Mouse (Mus musculus) heart, embryonic 11.5 days (tissue): ENCODE measurements at regions not wholly inside any gene's neighbourhood (a gene's known extent, or its start where the extent isn't known, plus 50 kb on each side); places are given as distances from the start of the nearest gene placed in this dataset.

ENCODE experiments used
- ATAC-seq: fragments of 200-750 bp; cut with Nextera tagmentation; replicated peaks from 2 replicates; pipeline ENCODE4 v1.8.0; 2017; ENCODE audit warnings: moderate library complexity; ENCODE audit not compliant: insufficient number of reproducible peaks, low FRiP score, low TSS enrichment
- H3K27ac ChIP-seq: fragments of 300-500 bp; sonication (generic); 2 replicates; pipeline ENCODE4 v1.5.1; 2014; ENCODE audit warnings: mild to moderate bottlenecking, low read depth, low read length
- H3K27me3 ChIP-seq: fragments of 300-500 bp; sonication (generic); 2 replicates; pipeline ENCODE4 v1.6.1; 2014; ENCODE audit warnings: mild to moderate bottlenecking, low read length, mixed read lengths; ENCODE audit not compliant: control insufficient read depth, insufficient read depth
- H3K36me3 ChIP-seq: fragments of 300-500 bp; sonication (generic); 2 replicates; pipeline ENCODE4 v1.6.1; 2014; ENCODE audit warnings: mild to moderate bottlenecking, low read length, moderate library complexity, mixed read lengths; ENCODE audit not compliant: control insufficient read depth, insufficient read depth
- H3K4me1 ChIP-seq: fragments of 300-500 bp; sonication (generic); 2 replicates; pipeline ENCODE4 v1.6.1; 2014; ENCODE audit warnings: low read length; ENCODE audit not compliant: control insufficient read depth, insufficient read depth
- H3K4me2 ChIP-seq: fragments of 300-500 bp; sonication (generic); 2 replicates; pipeline ENCODE4 v1.6.1; 2014; ENCODE audit warnings: mild to moderate bottlenecking, moderate library complexity
- H3K4me3 ChIP-seq: fragments of 300-500 bp; sonication (generic); 2 replicates; pipeline ENCODE4 v1.5.1; 2014; ENCODE audit warnings: low read depth, low read length
- H3K9ac ChIP-seq: fragments of 300-500 bp; sonication (generic); 2 replicates; pipeline ENCODE4 v1.6.1; 2014; ENCODE audit warnings: mild to moderate bottlenecking, low read depth, low read length, moderate library complexity
- H3K9me3 ChIP-seq: fragments of 300-500 bp; sonication (generic); replicated peaks from 2 replicates; pipeline ENCODE4 v1.6.1; 2016; ENCODE audit warnings: low read length; ENCODE audit not compliant: control insufficient read depth
- WGBS: fragments of 180-500 bp; shearing (Covaris S2); extraction: QIAGEN DNeasy Blood & Tissue Kit; methylation state at CpG from one replicate; pipeline ENCODE4 v1.1.7; 2014; ENCODE audit not compliant: insufficient replicate concordance; 5-methylcytosine and 5-hydroxymethylcytosine counted together

GRCm38 (mm10) chr5:75880088-75880684 lies 98.1 kb downstream of the Kdr start:
- no peaks in the 10 kb centered on the region for H3K9me3 ChIP-seq
- H3K4me3 ChIP-seq, result no peak overlapping the region
- 53% methylated on average over 10 of the region's 10 CpGs for WGBS
- no peaks in the 10 kb centered on the region for H3K36me3 ChIP-seq
- H3K4me1 ChIP-seq, result peaks cover 15% of the 10 kb centered on the region
- no peak overlapping the region for H3K27ac ChIP-seq
- no peak for ATAC-seq
- H3K9ac ChIP-seq, result no peak overlapping the region
- no peaks in the 10 kb centered on the region for H3K27me3 ChIP-seq
- H3K4me2 ChIP-seq, result no peak overlapping the region

GRCm38 (mm10) chr5:75878361-75878760 lies 99.9 kb downstream of the Kdr start:
- Histone ChIP-seq H3K4me1 (peaks cover 15% of the 10 kb centered on the region), H3K4me3 (no peak overlapping the region), H3K27me3 (no peaks in the 10 kb centered on the region), H3K9me3 (no peaks in the 10 kb centered on the region), H3K4me2 (no peak overlapping the region), H3K9ac (no peak overlapping the region), H3K36me3 (no peaks in the 10 kb centered on the region), H3K27ac (no peak overlapping the region)
- no peak for ATAC-seq
- 71% methylated on average over 8 of the region's 8 CpGs for WGBS

GRCm38 (mm10) chr5:75877609-75877971 lies 100.7 kb downstream of the Kdr start:
- Histone ChIP-seq H3K9me3 (no peaks in the 10 kb centered on the region), H3K4me2 (no peak overlapping the region), H3K9ac (no peak overlapping the region), H3K27me3 (no peaks in the 10 kb centered on the region), H3K27ac (no peak overlapping the region), H3K4me1 (peaks cover 15% of the 10 kb centered on the region), H3K4me3 (no peak overlapping the region), H3K36me3 (no peaks in the 10 kb centered on the region)
- ATAC-seq, result no peak
- WGBS, result 81% methylated on average over 4 of the region's 4 CpGs

GRCm38 (mm10) chr5:75876871-75877608 lies 101.2 kb downstream of the Kdr start:
- Histone ChIP-seq H3K36me3 (no peaks in the 10 kb centered on the region), H3K4me2 (no peak overlapping the region), H3K4me1 (peaks cover 15% of the 10 kb centered on the region), H3K27ac (peak overlapping the region; percentile 46; the same call in 1 of the 2 replicates), H3K9me3 (no peaks in the 10 kb centered on the region), H3K4me3 (no peak overlapping the region), H3K9ac (no peak overlapping the region), H3K27me3 (no peaks in the 10 kb centered on the region)
- ATAC-seq, result no peak
- WGBS, result 35% methylated on average over 9 of the region's 9 CpGs

GRCm38 (mm10) chr5:75871120-75871519 lies 107.1 kb downstream of the Kdr start:
- Histone ChIP-seq H3K4me2 (no peak overlapping the region), H3K4me1 (0 out of 2 replicates have a peak, but pooled peaks cover 3% of the 10 kb centered on the region), H3K9me3 (no peaks in the 10 kb centered on the region), H3K9ac (no peak overlapping the region), H3K27me3 (no peaks in the 10 kb centered on the region), H3K4me3 (no peak overlapping the region), H3K27ac (no peak overlapping the region), H3K36me3 (no peaks in the 10 kb centered on the region)
- ATAC-seq, result no peak
- WGBS, result 16% methylated on average over 8 of the region's 8 CpGs

- ATAC-seq, result no peak
- Histone ChIP-seq H3K4me1 (0 out of 2 replicates have a peak, but pooled peaks cover 3% of the 10 kb centered on the region), H3K27me3 (no peaks in the 10 kb centered on the region)
These were observed 107.6 kb downstream of the Kdr start for GRCm38 (mm10) chr5:75870666-75871065.

GRCm38 (mm10) chr5:75869535-75869934 lies 108.7 kb downstream of the Kdr start:
- WGBS, result 82% methylated on average over 4 of the region's 4 CpGs
- H3K36me3 ChIP-seq, result no peaks in the 10 kb centered on the region
- H3K4me2 ChIP-seq, result no peak overlapping the region
- 0 out of 2 replicates have a peak, but pooled peaks cover 3% of the 10 kb centered on the region for H3K4me1 ChIP-seq
- H3K4me3 ChIP-seq, result no peak overlapping the region
- H3K27ac ChIP-seq, result no peak overlapping the region
- no peak overlapping the region for H3K9ac ChIP-seq
- no peak for ATAC-seq
- no peaks in the 10 kb centered on the region for H3K27me3 ChIP-seq
- no peaks in the 10 kb centered on the region for H3K9me3 ChIP-seq

More at GRCm38 (mm10) chr5:75870666-75871065, 107.6 kb downstream of the Kdr start:
- Histone ChIP-seq H3K9me3 (no peaks in the 10 kb centered on the region), H3K4me3 (no peak overlapping the region), H3K36me3 (no peaks in the 10 kb centered on the region), H3K4me2 (no peak overlapping the region), H3K27ac (no peak overlapping the region), H3K9ac (no peak overlapping the region)
- 78% methylated on average over 14 of the region's 14 CpGs for WGBS

GRCm38 (mm10) chr5:75865096-75865495 lies 113.2 kb downstream of the Kdr start:
- 82% methylated on average over 6 of the region's 6 CpGs for WGBS
- ATAC-seq, result no peak
- H3K27ac ChIP-seq, result no peak overlapping the region
- no peak overlapping the region for H3K9ac ChIP-seq
- H3K4me2 ChIP-seq, result no peak overlapping the region
- no peaks in the 10 kb centered on the region for H3K36me3 ChIP-seq
- no peaks in the 10 kb centered on the region; the same call in 1 of the 2 replicates for H3K27me3 ChIP-seq
- no peak overlapping the region for H3K4me3 ChIP-seq
- H3K9me3 ChIP-seq, result no peaks in the 10 kb centered on the region
- H3K4me1 ChIP-seq, result no peaks in the 10 kb centered on the region

- no peak overlapping the region for H3K4me2 ChIP-seq
- H3K4me1 ChIP-seq, result no peaks in the 10 kb centered on the region
- 64% methylated on average over 6 of the region's 6 CpGs for WGBS
- H3K36me3 ChIP-seq, result no peaks in the 10 kb centered on the region
- H3K27ac ChIP-seq, result no peak overlapping the region
- no peak overlapping the region for H3K4me3 ChIP-seq
- H3K9ac ChIP-seq, result no peak overlapping the region
- no peaks in the 10 kb centered on the region; the same call in 1 of the 2 replicates for H3K27me3 ChIP-seq
- no peaks in the 10 kb centered on the region for H3K9me3 ChIP-seq
- ATAC-seq, result no peak
These were observed 114.9 kb downstream of the Kdr start for GRCm38 (mm10) chr5:75863358-75863757.
